Mouse (Mus musculus) cerebellum, postnatal 10 days (tissue): ENCODE measurements at regions not wholly inside any gene's neighbourhood (a gene's known extent, or its start where the extent isn't known, plus 50 kb on each side); places are given as distances from the start of the nearest gene placed in this dataset.

Experiments
- DNase-seq, 2 experiments: peaks; one replicate each; pipeline ENCODE4 v3.0.0; 2021; ENCODE audit warnings: mixed read lengths in 2 of 2

DNA sequence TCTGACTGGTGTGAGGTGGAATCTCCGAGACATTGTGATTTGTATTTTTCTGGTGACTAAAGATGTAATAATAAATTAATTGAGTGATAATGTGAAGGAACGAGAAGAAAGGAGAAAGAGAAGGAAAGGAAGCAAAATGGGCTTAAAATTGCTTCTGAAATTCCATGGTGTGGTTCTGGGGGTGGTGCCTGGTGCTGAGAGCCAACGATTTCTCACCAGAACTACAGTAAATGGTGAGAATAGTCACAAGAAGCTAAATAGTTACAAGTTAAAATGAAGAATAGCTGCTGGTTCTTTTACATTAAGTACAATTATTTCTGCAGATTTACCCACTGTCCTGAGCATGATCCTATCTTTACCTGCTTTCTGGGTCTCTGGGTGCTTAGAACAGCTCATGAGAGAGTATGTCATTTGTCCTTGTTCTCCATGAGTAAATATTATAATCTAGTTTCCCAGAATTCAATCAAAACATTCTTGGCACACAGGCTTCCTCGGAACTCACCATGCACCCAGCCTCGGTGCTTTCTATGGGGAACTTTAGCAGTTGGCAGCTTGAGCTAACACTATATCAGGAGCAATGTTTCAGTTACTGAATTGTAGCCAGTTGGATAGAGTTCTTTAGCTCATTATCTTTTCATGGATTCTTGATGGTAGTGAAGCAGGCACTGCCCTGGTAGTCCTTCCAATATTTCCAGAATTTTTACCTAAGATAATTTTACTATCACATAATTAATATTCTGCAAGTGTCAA lies 1198.6 kb downstream of the Epha7 start:
- DNase-seq: peak; percentile 5

- DNase-seq: no peak
These were observed 1226.7 kb downstream of the Epha7 start for GRCm38 (mm10) chr4:30039424-30040172.

DNA sequence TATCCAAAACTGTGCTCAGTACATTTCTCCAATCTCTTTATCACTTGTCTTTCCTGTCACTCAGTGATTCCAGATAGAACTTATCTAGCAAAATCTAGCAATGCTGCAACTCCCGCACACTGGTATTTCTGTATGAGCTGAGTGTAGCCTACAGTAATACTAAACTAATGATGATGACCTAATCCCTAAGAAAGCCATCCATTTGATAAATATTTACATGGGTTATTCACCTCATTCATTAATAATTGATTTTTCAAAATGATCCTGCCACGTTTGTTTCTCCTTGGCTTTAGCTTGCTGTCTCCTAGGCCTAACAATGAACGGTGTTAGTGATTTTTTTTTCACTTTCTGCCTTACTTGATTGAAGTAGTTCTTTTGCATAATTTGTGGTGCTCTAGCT lies 1252.1 kb downstream of the Epha7 start:
- no peak for DNase-seq

DNA sequence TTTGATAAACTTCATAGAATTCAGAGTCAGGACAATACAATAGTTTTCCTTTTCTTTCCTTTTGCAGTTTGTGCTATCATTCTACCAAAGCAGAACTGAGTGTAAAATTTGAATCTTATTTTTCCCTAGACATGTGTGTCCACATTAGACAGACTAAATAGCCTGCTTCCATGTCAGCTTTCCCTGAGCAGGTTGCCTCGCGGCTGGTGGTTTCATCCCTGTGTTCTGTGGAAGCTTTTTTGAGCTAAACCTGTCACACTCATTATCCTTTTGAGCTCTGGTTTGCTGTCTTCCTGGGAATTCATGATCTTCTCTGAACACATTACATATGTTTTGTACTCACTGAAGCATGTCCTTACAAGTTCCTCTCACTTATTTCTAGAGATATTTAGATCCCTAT lies 1286.2 kb downstream of the Epha7 start:
- DNase-seq: peak; percentile 68 to 75

GRCm38 (mm10) chr4:30133011-30133410 lies 1320.1 kb downstream of the Epha7 start:
- peak; percentile 77 to 78 for DNase-seq
